Mouse (Mus musculus) activated CD4-positive, CD25-positive, alpha-beta regulatory T cell, adult 9 weeks (primary cell): ENCODE data around the gene Nfatc4. TPM values are rescaled to one million over a fixed set of nuclear protein-coding genes. Genes with fewer than 3 reads are reported as not detected.

Source experiments
- polyA plus RNA-seq: library from polyadenylated mRNA; unstranded; fragments of 100-300 nt; shearing (Covaris generic); gene quantifications from one replicate; pipeline ENCODE4 v1.2.1, GENCODE M21; 2017

Nfatc4 gene
- polyA plus RNA-seq: not detected

GRCm38 (mm10) chr14:55822991-55823762 is at the start of gene Nfatc4:
TSS of gene Nfatc4 (plus strand) at chr14:55823144.

DNA sequence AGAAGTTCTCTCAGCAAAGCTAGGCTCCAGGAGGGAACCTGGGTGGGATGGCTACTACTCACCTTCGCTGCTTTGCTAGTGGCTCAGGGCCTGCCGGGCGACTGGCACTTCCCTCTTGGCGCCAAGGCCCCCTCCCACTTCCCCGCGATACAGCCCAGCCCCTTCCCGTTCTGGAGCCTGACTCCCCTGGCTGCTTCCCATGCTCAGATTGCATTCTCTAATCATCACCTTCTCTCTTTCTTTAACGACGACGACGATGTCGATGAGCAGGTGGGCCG is 39.0 kb upstream of the Nfatc4 start, which contains the start of gene Adcy4:
Gene Adcy4, minus strand, starts transcription at position 138 of the 278 bp plus-strand sequence.

DNA sequence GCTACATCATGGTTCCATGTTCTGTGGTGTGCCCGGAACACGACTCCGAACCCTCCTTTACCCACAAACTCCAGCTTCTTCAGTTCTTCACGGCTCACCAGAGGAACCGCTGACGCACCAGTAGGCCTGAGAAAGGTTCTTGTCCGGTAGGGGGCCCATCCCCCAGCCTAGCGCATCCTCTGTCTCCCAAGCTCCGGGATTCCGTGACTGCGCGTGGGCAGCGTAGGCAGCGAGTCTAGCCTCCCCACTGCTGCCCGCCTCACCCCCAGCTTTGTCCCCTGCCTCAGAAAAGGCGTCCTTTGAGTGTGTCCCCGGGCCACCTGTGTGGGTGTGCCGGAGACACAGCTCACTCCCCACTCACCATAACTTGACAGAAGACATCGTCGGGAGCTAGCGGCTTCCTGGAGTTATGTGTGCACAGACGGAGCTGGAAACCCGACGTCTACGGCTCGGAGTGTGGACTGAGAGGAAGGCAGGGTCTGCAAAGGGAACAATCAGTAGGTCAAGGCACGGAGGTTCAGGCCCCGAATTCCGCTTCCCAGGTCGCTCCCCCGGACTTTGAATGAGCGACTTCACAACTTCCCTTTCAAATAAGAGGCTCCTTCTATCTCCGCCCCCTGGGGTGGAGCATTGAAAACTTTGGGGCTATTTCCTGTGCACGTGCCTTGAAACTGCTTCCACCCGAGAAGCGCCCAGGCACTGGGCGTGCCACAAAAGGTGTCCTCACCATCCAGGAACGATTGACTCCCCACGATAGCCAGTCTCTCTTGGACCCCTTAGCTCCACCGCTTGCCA is 34.5 kb upstream of the Nfatc4 start, which contains the start of gene Ripk3:
Gene Ripk3, minus strand, starts transcription at position 610 of the 795 bp plus-strand sequence.

DNA sequence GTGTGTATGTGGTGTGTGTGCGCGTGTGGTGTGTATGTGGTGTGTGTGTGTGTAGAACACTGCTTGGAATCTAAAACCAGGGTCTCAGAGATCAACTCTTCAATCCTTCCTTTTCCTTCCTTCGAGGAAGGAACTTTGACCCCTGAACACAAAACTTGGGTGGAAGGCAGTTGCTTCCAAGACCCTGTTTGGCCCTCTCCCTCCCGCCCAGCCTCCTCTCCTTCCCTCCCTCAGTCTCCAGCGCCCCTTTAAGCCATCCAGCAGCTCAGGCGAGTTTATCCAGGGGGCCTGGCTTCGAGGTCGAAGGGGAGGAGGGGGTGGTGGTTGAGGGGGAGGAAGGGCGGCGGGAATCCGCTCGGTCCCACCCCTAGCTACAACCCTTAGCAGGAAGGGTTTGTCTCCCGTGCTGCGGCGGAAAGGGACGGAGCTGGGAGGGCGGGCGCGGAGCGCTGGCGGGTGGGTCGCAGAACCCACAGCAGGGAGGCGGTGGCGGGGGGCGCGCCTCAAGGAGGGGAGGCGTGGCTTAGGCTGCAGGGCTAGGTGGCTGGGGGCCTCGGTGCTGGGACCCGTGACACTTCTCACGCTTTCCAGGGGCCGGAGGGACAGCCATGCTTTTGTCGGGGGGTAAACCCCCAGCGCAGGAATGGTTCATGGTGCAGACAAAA is 30.8 kb downstream of the Nfatc4 start, which contains the start of gene Nynrin:
Gene Nynrin, plus strand, starts transcription at position 390 of the 665 bp plus-strand sequence.

Other genes with a start within 250 kb of the Nfatc4 start
- gene Fitm1, start 247.5 kb upstream of the Nfatc4 start, polyA plus RNA-seq: not detected
- 1,178 TPM for gene Psme1, start 245.0 kb upstream of the Nfatc4 start, polyA plus RNA-seq
- 32.1 TPM for gene Emc9, start 237.8 kb upstream of the Nfatc4 start, polyA plus RNA-seq
- 1,001 TPM for gene Psme2, start 232.0 kb upstream of the Nfatc4 start, polyA plus RNA-seq
- 79.7 TPM for gene Rnf31, start 231.4 kb upstream of the Nfatc4 start, polyA plus RNA-seq
- 209 TPM for gene Irf9, start 219.6 kb upstream of the Nfatc4 start, polyA plus RNA-seq
- 10.1 TPM for gene Rec8, start 205.1 kb upstream of the Nfatc4 start, polyA plus RNA-seq
- 74.4 TPM for gene Ipo4, start 187.2 kb upstream of the Nfatc4 start, polyA plus RNA-seq
- 2.5 TPM for gene Gm49378, start 185.2 kb upstream of the Nfatc4 start, polyA plus RNA-seq
- gene Tm9sf1, start 179.3 kb upstream of the Nfatc4 start, polyA plus RNA-seq: 95.5 TPM
- gene Tssk4, start 173.0 kb upstream of the Nfatc4 start, polyA plus RNA-seq: 1.4 TPM
- gene Mdp1, start 162.6 kb upstream of the Nfatc4 start, polyA plus RNA-seq: 120 TPM
- 49.3 TPM for gene Gmpr2, start 151.2 kb upstream of the Nfatc4 start, polyA plus RNA-seq
- gene Nedd8, start 151.0 kb upstream of the Nfatc4 start, polyA plus RNA-seq: 452 TPM
- gene Tinf2, start 141.3 kb upstream of the Nfatc4 start, polyA plus RNA-seq: 62.3 TPM
- 0.39 TPM for gene Tgm1, start 109.2 kb upstream of the Nfatc4 start, polyA plus RNA-seq
- 71.3 TPM for gene Rabggta, start 100.9 kb upstream of the Nfatc4 start, polyA plus RNA-seq
- 56.9 TPM for gene Dhrs1, start 77.5 kb upstream of the Nfatc4 start, polyA plus RNA-seq
- 15.6 TPM for gene Nop9, start 77.5 kb upstream of the Nfatc4 start, polyA plus RNA-seq
- not detected for gene Cideb, start 64.7 kb upstream of the Nfatc4 start, polyA plus RNA-seq
- not detected for gene Ltb4r2, start 61.7 kb upstream of the Nfatc4 start, polyA plus RNA-seq
- gene Ltb4r1, start 57.2 kb upstream of the Nfatc4 start, polyA plus RNA-seq: 3.1 TPM
- gene Adcy4, start 39.0 kb upstream of the Nfatc4 start, polyA plus RNA-seq: 0.11 TPM
- 81.9 TPM for gene Ripk3, start 34.3 kb upstream of the Nfatc4 start, polyA plus RNA-seq
- 1.5 TPM for gene Nynrin, start 30.9 kb downstream of the Nfatc4 start, polyA plus RNA-seq
- not detected for gene Cbln3, start 61.2 kb downstream of the Nfatc4 start, polyA plus RNA-seq
- 115 TPM for gene Khnyn, start 61.8 kb downstream of the Nfatc4 start, polyA plus RNA-seq
- gene Sdr39u1, start 77.1 kb downstream of the Nfatc4 start, polyA plus RNA-seq: 75.8 TPM
- gene Cma1, start 121.5 kb downstream of the Nfatc4 start, polyA plus RNA-seq: not detected
- not detected for gene Cma2, start 127.8 kb downstream of the Nfatc4 start, polyA plus RNA-seq
- not detected for gene Mcpt1, start 194.8 kb downstream of the Nfatc4 start, polyA plus RNA-seq
- gene Mcpt9, start 207.4 kb downstream of the Nfatc4 start, polyA plus RNA-seq: not detected
- gene Mcpt2, start 218.9 kb downstream of the Nfatc4 start, polyA plus RNA-seq: not detected
- gene Mcpt4, start 239.2 kb downstream of the Nfatc4 start, polyA plus RNA-seq: not detected